Mouse (Mus musculus): ENCODE data around the gene Suco.

Gene Suco

DNA sequence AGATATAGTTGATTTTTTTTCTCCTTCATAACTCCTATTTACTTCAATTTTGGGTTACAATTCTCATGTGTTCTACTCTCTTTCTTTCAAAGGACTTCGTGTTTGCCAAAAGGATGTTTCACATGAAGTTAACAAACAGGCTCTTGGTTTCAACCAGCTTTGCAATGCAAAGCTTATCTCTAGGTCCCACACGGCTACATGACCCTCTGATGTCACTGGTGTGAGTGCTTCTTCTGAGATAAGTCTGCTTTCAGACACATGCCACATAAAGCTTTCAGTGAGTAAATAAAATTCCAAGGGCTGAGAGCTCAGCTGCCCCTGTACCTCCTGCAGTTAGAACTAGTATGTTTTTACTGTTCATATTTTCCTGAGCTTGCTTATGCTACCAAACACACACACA, 18.1 kb upstream of the Suco start:
- DNase-seq (ENCODE audit: extremely low spot score), result no peak

- DNase-seq (ENCODE audit: extremely low spot score), result no peak
Measured at GRCm38 (mm10) chr1:161894126-161894525, 17.6 kb upstream of the Suco start.

- no peak for DNase-seq (ENCODE audit: extremely low spot score)
Measured at GRCm38 (mm10) chr1:161888823-161889222, 12.3 kb upstream of the Suco start.

GRCm38 (mm10) chr1:161887679-161888260, 11.3 kb upstream of the Suco start:
- DNase-seq (ENCODE audit: extremely low spot score), result no peak

GRCm38 (mm10) chr1:161885762-161886161, 9.3 kb upstream of the Suco start:
- no peak for DNase-seq (ENCODE audit: extremely low spot score)

DNA sequence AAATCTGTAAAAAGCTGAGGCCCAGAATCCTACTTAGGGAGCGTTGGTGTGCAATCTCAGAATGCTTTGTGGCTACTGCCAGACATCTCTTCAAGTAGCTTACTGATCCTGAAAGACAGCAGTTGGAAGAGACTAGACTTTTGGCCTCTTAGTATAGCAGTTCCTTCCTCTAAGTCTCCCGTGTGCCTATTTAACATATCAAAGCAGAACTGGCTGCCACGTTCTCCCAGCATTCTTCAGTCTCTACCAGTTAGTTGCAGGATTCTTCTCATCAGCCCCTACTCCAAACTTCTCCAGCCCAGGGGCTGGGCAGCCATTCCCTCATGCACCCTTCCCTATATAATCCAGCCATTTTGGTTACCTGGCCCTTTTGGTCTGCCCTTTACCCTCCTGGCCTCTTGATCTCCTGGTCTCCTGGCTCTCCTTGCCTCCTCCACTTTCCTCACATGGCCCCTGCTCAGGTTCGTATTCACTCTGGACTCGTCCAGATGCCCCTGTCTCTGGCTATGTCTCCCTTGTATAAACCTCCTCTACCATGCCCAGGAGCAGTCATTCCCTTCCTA, 1.2 kb upstream of the Suco start:
- DNase-seq (ENCODE audit: extremely low spot score), result no peak

DNA sequence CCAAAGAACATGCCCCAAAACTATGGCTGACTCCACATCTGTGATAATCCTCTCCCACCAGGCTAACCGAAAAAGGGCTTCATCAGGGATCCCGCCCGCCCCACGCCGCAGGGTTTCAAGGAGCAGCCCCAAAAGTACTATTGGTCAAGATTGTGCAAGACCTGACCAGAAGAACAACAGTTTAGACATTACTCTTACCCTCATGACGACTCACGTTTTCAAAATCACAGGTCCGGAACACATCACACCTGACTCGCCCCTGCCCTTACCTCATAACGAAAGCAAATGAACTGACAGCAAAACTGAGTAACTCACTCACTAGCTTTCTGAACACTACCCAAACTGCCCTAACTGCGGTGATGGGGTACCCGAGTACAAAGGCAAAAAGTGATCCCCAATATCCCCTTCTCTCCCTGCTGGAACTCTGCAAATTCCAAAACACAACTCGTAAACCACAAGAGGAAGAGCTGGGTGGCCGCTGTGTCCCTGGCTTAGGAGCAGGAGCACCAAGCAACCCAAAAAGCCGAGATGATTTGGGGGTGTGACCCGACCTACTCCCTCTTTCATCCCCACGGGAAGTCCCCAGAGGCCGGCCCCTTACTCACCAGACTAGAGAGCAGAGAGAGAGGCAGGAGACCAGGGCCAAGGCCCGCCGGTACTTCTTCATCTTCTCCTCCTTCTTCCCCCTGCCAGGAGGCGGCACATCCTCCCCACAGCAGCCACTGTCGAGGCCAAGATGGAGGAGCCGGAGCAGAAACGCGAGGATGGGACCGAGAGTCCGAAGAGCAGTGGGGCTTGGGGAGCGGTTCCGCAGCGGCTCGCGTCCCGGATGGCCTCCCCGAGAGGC, 553 bp downstream of the Suco start:
- no peak for DNase-seq (ENCODE audit: extremely low spot score)

DNA sequence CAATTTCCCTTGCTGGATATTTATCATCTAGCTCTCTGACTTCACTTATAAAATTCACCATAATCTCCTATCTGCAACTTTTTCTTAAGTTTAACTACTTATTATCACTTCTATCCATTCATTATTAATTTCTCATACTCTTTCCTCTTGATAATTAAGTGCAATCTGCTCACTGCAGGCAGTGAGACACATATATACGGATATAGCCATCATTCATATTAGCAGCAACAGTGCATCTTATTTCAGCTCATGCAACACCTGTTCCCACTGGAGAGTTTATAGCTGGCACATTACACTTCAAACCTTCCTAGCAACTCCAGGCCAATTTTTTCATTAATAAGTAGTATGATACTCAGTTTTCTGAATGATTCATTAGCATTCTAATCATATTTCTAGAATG, 7.1 kb downstream of the Suco start:
- no peak for DNase-seq (ENCODE audit: extremely low spot score)

DNA sequence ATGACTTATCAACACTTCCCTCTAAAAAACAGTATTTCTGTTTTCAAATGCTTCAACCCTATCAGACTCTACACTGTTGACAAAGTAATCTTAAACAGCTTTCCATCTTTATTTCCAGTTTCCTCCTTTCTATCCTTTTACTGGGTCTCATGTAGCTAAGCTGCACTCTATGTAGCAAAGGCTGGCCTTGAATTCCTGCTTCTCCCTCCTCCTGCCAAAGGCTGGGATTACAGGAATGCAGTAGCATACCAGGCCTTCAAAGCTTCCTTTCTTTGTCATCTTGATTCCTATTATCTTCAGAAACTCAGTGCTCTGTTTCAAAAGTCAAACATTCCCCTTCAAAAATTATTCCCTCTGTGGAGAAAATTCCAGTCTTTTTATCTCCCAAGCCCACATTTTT, 8.1 kb downstream of the Suco start:
- no peak for DNase-seq (ENCODE audit: extremely low spot score)

- no peak for DNase-seq (ENCODE audit: extremely low spot score)
Measured at GRCm38 (mm10) chr1:161863742-161864141, 12.7 kb downstream of the Suco start.

DNA sequence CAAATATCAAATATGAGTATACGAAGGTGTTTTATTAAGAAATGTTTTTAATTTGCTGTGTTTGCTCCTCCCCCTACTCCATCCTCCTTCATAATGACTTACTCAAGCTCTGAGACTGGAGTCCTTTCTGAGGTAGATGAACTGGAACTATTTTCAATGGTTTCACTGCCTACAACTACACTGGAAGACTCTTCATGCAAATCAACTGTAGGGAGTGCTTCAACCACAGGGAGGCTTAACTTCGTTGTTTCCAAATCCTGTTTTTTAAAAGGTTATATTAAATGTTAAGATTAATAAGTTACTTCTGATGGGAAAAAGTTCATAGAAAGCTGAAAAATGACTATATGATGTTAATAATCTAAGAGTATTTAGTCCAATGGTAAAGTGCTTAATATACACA, 17.2 kb downstream of the Suco start:
- DNase-seq (ENCODE audit: extremely low spot score), result no peak

DNA sequence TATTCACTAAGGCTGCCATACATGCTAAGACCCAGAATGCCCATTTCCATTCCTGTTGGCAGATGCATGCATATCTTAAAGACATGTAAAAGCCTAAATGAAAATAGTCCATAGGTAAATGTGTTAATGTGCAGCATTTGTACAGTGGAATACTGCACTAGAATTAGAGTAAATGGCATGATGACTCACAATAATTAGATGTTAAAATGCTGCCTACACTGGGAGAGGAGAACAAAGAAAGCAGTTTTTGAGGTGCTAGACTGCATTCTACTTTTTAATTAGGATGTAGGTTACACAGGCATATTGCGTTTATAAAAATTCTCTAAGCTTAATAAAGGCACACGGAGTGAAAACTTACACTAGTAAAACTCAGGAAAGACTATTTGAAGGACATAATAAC, 49.8 kb downstream of the Suco start:
- DNase-seq (ENCODE audit: extremely low spot score), result no peak

- DNase-seq (ENCODE audit: extremely low spot score), result no peak
Measured at GRCm38 (mm10) chr1:161809428-161809827, 67.1 kb downstream of the Suco start.

- no peak for DNase-seq (ENCODE audit: extremely low spot score)
Measured at GRCm38 (mm10) chr1:161808980-161809379, 67.5 kb downstream of the Suco start.

- no peak for DNase-seq (ENCODE audit: extremely low spot score)
Measured at GRCm38 (mm10) chr1:161804541-161804971, 71.9 kb downstream of the Suco start.

GRCm38 (mm10) chr1:161801321-161801720, 75.2 kb downstream of the Suco start:
- no peak for DNase-seq (ENCODE audit: extremely low spot score)

DNA sequence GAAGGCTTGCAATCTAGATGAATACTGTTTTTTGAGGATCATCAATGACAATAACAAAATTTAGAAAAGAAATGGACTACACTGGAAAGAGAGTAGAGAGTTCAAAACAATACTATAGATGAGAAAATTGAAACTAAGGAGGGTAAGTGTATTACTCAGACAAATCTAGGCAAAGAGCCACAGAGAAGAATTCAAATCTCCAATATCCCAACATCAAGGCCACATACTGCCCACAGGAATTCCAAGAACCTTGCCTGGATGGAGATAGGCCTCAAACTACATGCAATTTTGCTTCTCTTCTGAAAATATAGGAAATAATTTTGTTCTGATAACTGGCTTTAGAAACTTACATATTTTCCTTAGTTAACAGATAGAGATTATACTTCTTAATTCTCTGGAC, 76.2 kb downstream of the Suco start:
- DNase-seq (ENCODE audit: extremely low spot score), result no peak

DNA sequence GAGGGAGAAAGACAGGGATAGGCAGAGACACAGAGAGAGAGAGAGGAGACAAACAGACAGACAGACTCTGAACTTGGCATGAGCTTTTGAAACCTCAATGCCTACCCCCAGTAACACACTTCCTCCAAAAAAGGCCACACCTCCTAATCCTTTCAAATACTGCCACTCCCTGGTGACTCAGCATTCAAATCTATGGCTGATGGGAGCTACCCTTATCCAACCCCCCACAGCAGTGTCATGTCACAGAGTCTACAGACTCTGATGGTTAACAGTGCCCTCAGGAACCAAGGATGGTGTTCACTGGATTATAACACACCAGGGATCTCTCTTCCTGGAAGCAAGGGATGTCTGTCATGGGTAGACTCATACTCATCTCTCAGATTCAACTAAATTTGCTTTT, 76.7 kb downstream of the Suco start:
- no peak for DNase-seq (ENCODE audit: extremely low spot score)

GRCm38 (mm10) chr1:161798866-161799265, 77.6 kb downstream of the Suco start:
- DNase-seq (ENCODE audit: extremely low spot score), result no peak

DNA sequence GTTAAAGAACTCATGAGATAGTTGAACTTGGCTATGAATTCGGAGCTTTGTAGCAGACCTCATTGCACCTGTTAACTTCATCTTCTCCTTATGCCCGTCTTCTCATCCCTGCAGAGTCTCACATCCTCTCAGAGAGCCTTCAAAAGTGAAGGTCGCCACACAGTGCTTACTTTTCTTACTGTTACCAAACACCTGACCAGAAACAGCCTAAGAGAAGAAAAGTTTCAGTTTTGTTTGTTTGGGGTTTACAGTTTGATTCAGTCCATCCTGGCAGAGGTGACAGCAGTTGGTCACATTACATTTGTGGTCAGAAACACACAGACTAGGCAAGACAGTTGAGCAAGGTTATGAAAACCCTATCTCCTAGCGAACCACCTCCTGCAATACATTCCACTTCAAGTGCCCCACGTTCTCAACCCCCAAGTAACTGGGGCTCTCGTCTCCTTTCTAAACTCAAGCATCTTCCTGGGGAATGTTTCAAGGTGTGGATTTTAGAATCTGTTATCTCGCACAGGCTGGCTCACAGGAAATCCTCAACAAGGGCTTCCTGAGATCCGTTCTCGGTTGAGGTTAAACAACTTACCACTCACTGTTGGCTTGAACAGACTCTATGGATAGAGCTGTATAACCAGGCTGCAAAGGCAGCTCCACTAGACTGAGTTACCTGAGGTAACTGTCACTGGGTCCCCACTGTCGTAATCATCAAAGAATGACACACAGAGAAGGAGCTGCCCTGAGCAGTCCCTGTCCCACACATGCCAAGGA, 81.9 kb downstream of the Suco start:
- no peak for DNase-seq (ENCODE audit: extremely low spot score)

DNA sequence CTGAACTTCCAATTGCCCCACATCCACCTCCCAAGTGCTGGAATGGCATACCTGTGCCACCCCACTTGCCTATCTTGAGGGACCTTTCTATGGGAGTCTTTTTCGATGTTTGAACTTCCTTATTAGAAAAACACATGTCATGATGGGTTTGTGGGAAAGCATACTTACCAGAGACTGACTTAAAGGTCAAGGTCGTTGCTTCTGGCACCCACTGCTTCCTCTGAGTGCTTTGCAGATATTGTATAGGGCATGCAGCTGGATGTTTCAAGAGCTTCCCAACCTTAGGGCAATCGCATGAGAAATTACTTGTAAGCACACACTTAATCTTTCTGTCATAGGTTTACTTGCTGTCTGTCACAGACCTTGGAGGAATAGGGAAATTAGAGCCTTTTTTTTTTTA, 83.2 kb downstream of the Suco start:
- DNase-seq (ENCODE audit: extremely low spot score), result no peak

DNA sequence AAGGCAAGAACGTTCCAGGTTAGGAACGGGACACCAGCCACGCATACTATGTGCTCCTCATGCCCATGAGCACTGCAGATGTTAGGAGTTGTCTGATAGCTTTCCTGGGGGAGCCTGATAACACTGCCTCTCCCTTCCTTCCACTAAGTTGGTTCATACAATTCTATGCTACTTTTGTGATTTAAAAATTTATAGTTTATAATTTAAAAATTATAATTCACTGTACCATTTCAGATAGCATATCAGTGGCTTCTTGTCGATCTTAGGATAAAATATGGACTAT, 83.9 kb downstream of the Suco start:
- DNase-seq (ENCODE audit: extremely low spot score), result no peak
